Mouse (Mus musculus): ENCODE measurements around the gene Zfp330.

- no peak for TF ChIP-seq CTCF (IDR thresholded peaks at IDR 0.05; ENCODE audit: low read depth)
- no peak for TF ChIP-seq EP300 (IDR thresholded peaks at IDR 0.05; ENCODE audit: low read depth)
Observed at GRCm38 (mm10) chr8:82746617-82747016, 27.3 kb downstream of the Zfp330 start.
